Mouse (Mus musculus): ENCODE measurements around the gene Inpp5f.

The Inpp5f gene

GRCm38 (mm10) chr7:128744684-128745485 lies 133.8 kb downstream of the Inpp5f start, which contains the start of gene Sec23ip:
Gene Sec23ip, plus strand, starts transcription at chr7:128744943.
- peak; percentile 91 for DNase-seq

All from right cerebral cortex, postnatal 4 days (tissue).